Mouse (Mus musculus): Measurements from ENCODE around the gene Plppr1.

- TF ChIP-seq CTCF (IDR thresholded peaks at IDR 0.05; ENCODE audit: control insufficient read depth, insufficient read depth, low read length): no peak
- no peak for TF ChIP-seq POLR2A (IDR thresholded peaks at IDR 0.05; ENCODE audit: borderline replicate concordance, control insufficient read depth, low read depth, low read length)
These were observed 43.1 kb downstream of the Plppr1 start for GRCm38 (mm10) chr4:49101934-49102768.

Data from bone marrow, adult 2 months (tissue).